9 mouse cellular contexts compared by ENCODE assay signal in genomic region chr5:115194626-115195221, GRCm38 (mm10). TPM values are rescaled to one million over a fixed set of nuclear protein-coding genes. Genes with fewer than 3 reads are reported as not detected.
DNase-seq lines count a peak whose midpoint lies in the region; ATAC-seq lines count a peak whose summit lies in the region.
"Had no signal": no experiment of that assay in that cellular context is flagged by ENCODE, and none has a peak within 500 bp of the region (broad histone marks: within the 10 kb centered on the region; RNA-seq: fewer than 3 reads in every experiment).

No protein-coding gene starts in this region.

- peak; percentile 10; the same call in 1 of the 2 replicates for ATAC-seq in kidney, embryonic 15.5 days (replicated peaks; ENCODE audit: low FRiP score)
- ATAC-seq in hindbrain, embryonic 14.5 days (ENCODE audit: low FRiP score): peak; percentile 22; the same call in 1 of the 2 replicates
- ATAC-seq in midbrain, embryonic 16.5 days: no peak; the same call in 1 of the 2 replicates

- peak overlapping the region; percentile 48; the same call in 1 of the 2 replicates for H3K9ac ChIP-seq in kidney, embryonic 15.5 days
- no peak overlapping the region; the same call in 1 of the 2 replicates for H3K9ac ChIP-seq in hindbrain, embryonic 14.5 days
- peak overlapping the region; percentile 78 for H3K9ac ChIP-seq in midbrain, embryonic 16.5 days (ENCODE audit: low read depth, low read length)

- H3K27me3 ChIP-seq in kidney, embryonic 15.5 days: peaks cover 67% of the 10 kb centered on the region
- H3K27me3 ChIP-seq in hindbrain, embryonic 14.5 days (ENCODE audit: control insufficient read depth, insufficient read depth, low read length): peaks cover 43% of the 10 kb centered on the region
- H3K27me3 ChIP-seq in midbrain, embryonic 16.5 days (ENCODE audit: control insufficient read depth, insufficient read depth, low read depth, low read length): peaks cover 18% of the 10 kb centered on the region

- 6% methylated on average over 12 of the region's 12 CpGs for WGBS in kidney, embryonic 15.5 days
- 4% methylated on average over 12 of the region's 12 CpGs for WGBS in hindbrain, embryonic 14.5 days
- 6% methylated on average over 12 of the region's 12 CpGs for WGBS in midbrain, embryonic 16.5 days

- peak overlapping the region; percentile 100 for H3K4me2 ChIP-seq in kidney, embryonic 15.5 days
- peak overlapping the region; percentile 99 for H3K4me2 ChIP-seq in hindbrain, embryonic 14.5 days (replicated peaks)
- peak overlapping the region; percentile 99 for H3K4me2 ChIP-seq in midbrain, embryonic 16.5 days (ENCODE audit: low read length)

- no peaks in the 10 kb centered on the region for H3K36me3 ChIP-seq in kidney, embryonic 15.5 days
- H3K36me3 ChIP-seq in hindbrain, embryonic 14.5 days (replicated peaks; ENCODE audit: control insufficient read depth, insufficient read depth): no peaks in the 10 kb centered on the region
- H3K36me3 ChIP-seq in midbrain, embryonic 16.5 days (ENCODE audit: control insufficient read depth, insufficient read depth, low read length): no peaks in the 10 kb centered on the region

- DNase-seq in kidney, adult 8-10 months: no peak
- peak; percentile 66 to 67 for DNase-seq in cerebellum, postnatal 10 days
- DNase-seq in hindbrain, embryonic 14.5 days (ENCODE audit: low spot score): no peak
- no peak for DNase-seq in layer of hippocampus, adult 9-10 months (ENCODE audit: low spot score)
- no peak for DNase-seq in yolk sac, embryonic 10.5 days (ENCODE audit: low spot score)
- DNase-seq in heart, postnatal 14 days: no peak

- H3K4me3 ChIP-seq in kidney, embryonic 15.5 days (replicated peaks): peak overlapping the region; percentile 62
- peak overlapping the region; percentile 70 for H3K4me3 ChIP-seq in hindbrain, embryonic 14.5 days (replicated peaks; ENCODE audit: low read length)
- H3K4me3 ChIP-seq in midbrain, embryonic 16.5 days (ENCODE audit: low read depth, low read length): peak overlapping the region; percentile 60; the same call in 1 of the 2 replicates

- no peak overlapping the region for H3K27ac ChIP-seq in kidney, embryonic 15.5 days
- H3K27ac ChIP-seq in hindbrain, embryonic 14.5 days: peak overlapping the region; percentile 14; the same call in 1 of the 2 replicates
- H3K27ac ChIP-seq in midbrain, embryonic 16.5 days (ENCODE audit: low read length): no peak overlapping the region

- H3K4me1 ChIP-seq in kidney, embryonic 15.5 days: peaks cover 31% of the 10 kb centered on the region
- peaks cover 14% of the 10 kb centered on the region for H3K4me1 ChIP-seq in hindbrain, embryonic 14.5 days (replicated peaks; ENCODE audit: control insufficient read depth, insufficient read depth, low read length)
- peaks cover 17% of the 10 kb centered on the region for H3K4me1 ChIP-seq in midbrain, embryonic 16.5 days (ENCODE audit: control insufficient read depth, insufficient read depth, low read length)

- intact Hi-C loops in heart, postnatal 14 days (cut with DNase I): no loop called here

- no peaks in the 10 kb centered on the region for H3K9me3 ChIP-seq in kidney, embryonic 15.5 days (replicated peaks)
- no peaks in the 10 kb centered on the region for H3K9me3 ChIP-seq in hindbrain, embryonic 14.5 days (ENCODE audit: control insufficient read depth, low read length)
- H3K9me3 ChIP-seq in midbrain, embryonic 16.5 days (replicated peaks; ENCODE audit: control insufficient read depth, low read length, poor library complexity, severe bottlenecking): no peaks in the 10 kb centered on the region

RNA-seq across cellular contexts. Expression of gene Cabp1, which starts 0.5 kb away (rescaled TPM):
- polyA plus RNA-seq in kidney, embryonic 15.5 days (2015; fragmentation: Nextera tagmentation; extraction: Ambion mirVana): 1.7 TPM in 2 replicates
- 17.7 and 22.8 TPM in 2 replicates for polyA plus RNA-seq in hindbrain, embryonic 14.5 days (2014; fragmentation: Nextera tagmentation; extraction: Ambion mirVana)
- polyA plus RNA-seq in midbrain, embryonic 16.5 days (2015; fragmentation: Nextera tagmentation; extraction: Ambion mirVana): 5.2 and 5.3 TPM in 2 replicates
- 1 to 10 TPM; 3.5 to 4.0 TPM for total RNA-seq in heart, postnatal 14 days (2021)
- total RNA-seq: hematopoietic stem cell, adult 5-6 weeks had no signal

RNA-seq across cellular contexts. Expression of gene Mlec, which starts 36.7 kb away (rescaled TPM):
- 84.7 and 97.3 TPM in 2 replicates for polyA plus RNA-seq in kidney, embryonic 15.5 days (2015; fragmentation: Nextera tagmentation; extraction: Ambion mirVana)
- 21.0 and 26.4 TPM in 2 replicates for polyA plus RNA-seq in hindbrain, embryonic 14.5 days (2014; fragmentation: Nextera tagmentation; extraction: Ambion mirVana)
- polyA plus RNA-seq in midbrain, embryonic 16.5 days (2015; fragmentation: Nextera tagmentation; extraction: Ambion mirVana): 22.9 and 25.4 TPM in 2 replicates
- total RNA-seq in heart, postnatal 14 days (2021): 10 to 100 TPM; 70.0 to 77.1 TPM

RNA-seq across cellular contexts. Expression of gene Pop5, which starts 40.9 kb away (rescaled TPM):
- polyA plus RNA-seq in kidney, embryonic 15.5 days (2015; fragmentation: Nextera tagmentation; extraction: Ambion mirVana): 114 and 123 TPM in 2 replicates
- polyA plus RNA-seq in hindbrain, embryonic 14.5 days (2014; fragmentation: Nextera tagmentation; extraction: Ambion mirVana): 107 and 114 TPM in 2 replicates
- 86.1 and 92.8 TPM in 2 replicates for polyA plus RNA-seq in midbrain, embryonic 16.5 days (2015; fragmentation: Nextera tagmentation; extraction: Ambion mirVana)
- total RNA-seq in heart, postnatal 14 days (2021): 10 to 100 TPM; 27.6 to 29.8 TPM

RNA-seq across cellular contexts. Expression of gene Unc119b, which starts 59.9 kb away (rescaled TPM):
- 43.7 and 48.1 TPM in 2 replicates for polyA plus RNA-seq in kidney, embryonic 15.5 days (2015; fragmentation: Nextera tagmentation; extraction: Ambion mirVana)
- polyA plus RNA-seq in hindbrain, embryonic 14.5 days (2014; fragmentation: Nextera tagmentation; extraction: Ambion mirVana): 31.2 and 39.0 TPM in 2 replicates
- 27.7 and 30.5 TPM in 2 replicates for polyA plus RNA-seq in midbrain, embryonic 16.5 days (2015; fragmentation: Nextera tagmentation; extraction: Ambion mirVana)
- total RNA-seq in heart, postnatal 14 days (2021): 10 to 100 TPM; 24.7 to 25.8 TPM

Comparison
In these comparisons a context has a peak if more than half of its experiments do, and no peak if none do; other contexts are left out.
1. DNase-seq: peak in cerebellum, postnatal 10 days (2 of 2); none in kidney, adult 8-10 months (0 of 2), hindbrain, embryonic 14.5 days (single experiment), layer of hippocampus, adult 9-10 months (single experiment), yolk sac, embryonic 10.5 days (single experiment) and heart, postnatal 14 days (0 of 2).
2. Peak in every context shown above with its lines, with median percentiles within 50 percentile points of each other: H3K4me2 ChIP-seq and H3K4me3 ChIP-seq.